Mouse (Mus musculus) heart, postnatal 0 days (tissue): ENCODE measurements around the gene Parm1.

Experiments
- CTCF ChIP-seq: IDR thresholded peaks from 2 replicates; pipeline ENCODE4 v1.5.1; 2016; ENCODE audit warnings: antibody characterized with exemption, control low read depth, low read depth
- EP300 ChIP-seq: IDR thresholded peaks from 2 replicates; pipeline ENCODE4 v1.6.1; 2016; ENCODE audit warnings: antibody characterized with exemption, low read depth

- TF ChIP-seq EP300: no peak
- TF ChIP-seq CTCF: no peak
Observed at GRCm38 (mm10) chr5:91607841-91608240, 90.4 kb downstream of the Parm1 start.
